Mouse (Mus musculus): ENCODE data around the gene Tm4sf5. TPM values are rescaled to one million over a fixed set of nuclear protein-coding genes. Genes with fewer than 3 reads are reported as not detected.

Tm4sf5 gene
- polyA plus RNA-seq, 1 experiment from 2014 or later, result 8.2 TPM

DNA sequence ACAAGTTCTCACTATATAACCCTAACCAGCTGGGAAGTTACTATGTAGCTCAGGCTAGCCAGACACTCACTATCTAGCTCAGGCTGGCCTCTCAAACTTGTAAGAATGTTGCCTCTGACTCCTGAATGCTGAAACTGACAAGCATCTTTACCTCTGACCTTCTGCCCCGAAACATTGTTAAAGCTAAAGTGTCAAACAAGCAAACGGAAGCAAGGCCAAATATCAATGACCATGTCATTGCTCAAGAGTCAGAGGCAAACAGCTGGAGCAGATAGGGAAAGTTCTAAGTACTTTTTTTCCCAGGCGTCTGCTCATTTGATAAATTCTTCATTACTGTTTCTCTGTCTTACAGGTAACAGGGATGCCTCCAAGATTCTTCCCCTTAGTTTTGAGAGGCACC, 3.0 kb upstream of the Tm4sf5 start:
- Histone ChIP-seq H3K36me3 (ENCODE audit: control insufficient read depth, insufficient read depth, low read length) (no peaks in the 10 kb centered on the region), H3K9me3 (replicated peaks; ENCODE audit: control insufficient read depth, low read length) (no peaks in the 10 kb centered on the region), H3K27ac (ENCODE audit: low read depth, low read length) (no peak overlapping the region), H3K4me1 (ENCODE audit: control insufficient read depth, insufficient read depth, low read length) (no peaks in the 10 kb centered on the region), H3K27me3 (ENCODE audit: control insufficient read depth, insufficient read depth, low read length) (no peaks in the 10 kb centered on the region), H3K9ac (ENCODE audit: low read depth, low read length) (no peak overlapping the region), H3K4me3 (ENCODE audit: low read depth, low read length) (no peak overlapping the region), H3K4me2 (no peak overlapping the region)
- no peak for ATAC-seq (replicated peaks; ENCODE audit: insufficient number of reproducible peaks, low FRiP score, low TSS enrichment)
- whole genome bisulfite sequencing (ENCODE audit: insufficient replicate concordance), result 55% methylated on average over 3 of the region's 3 CpGs

DNA sequence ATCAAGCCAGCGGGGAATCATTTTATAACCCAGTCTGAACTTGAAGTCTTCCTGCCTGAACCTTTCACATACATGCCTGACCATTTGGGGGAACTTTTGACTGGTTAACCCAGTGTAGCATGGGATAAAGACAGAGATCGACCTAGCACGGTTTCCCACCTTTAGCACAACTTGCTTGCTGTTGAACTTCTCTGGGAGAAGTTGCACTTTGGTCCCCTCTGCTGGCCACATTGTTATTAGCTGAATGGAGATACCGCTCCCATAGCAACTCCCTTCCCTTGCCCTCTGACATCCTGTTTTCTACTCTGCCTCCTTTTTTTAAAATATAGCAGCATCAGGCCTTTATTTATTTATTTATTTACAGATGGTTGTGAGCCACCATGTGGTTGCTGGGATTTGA, 1.3 kb downstream of the Tm4sf5 start:
- Histone ChIP-seq H3K4me1 (ENCODE audit: control insufficient read depth, insufficient read depth, low read length) (no peaks in the 10 kb centered on the region; the same call in 1 of the 2 replicates), H3K36me3 (ENCODE audit: control insufficient read depth, insufficient read depth, low read length) (no peaks in the 10 kb centered on the region), H3K4me2 (no peak overlapping the region), H3K4me3 (ENCODE audit: low read depth, low read length) (no peak overlapping the region), H3K9ac (ENCODE audit: low read depth, low read length) (no peak overlapping the region), H3K9me3 (replicated peaks; ENCODE audit: control insufficient read depth, low read length) (no peaks in the 10 kb centered on the region), H3K27me3 (ENCODE audit: control insufficient read depth, insufficient read depth, low read length) (peaks cover 10% of the 10 kb centered on the region), H3K27ac (ENCODE audit: low read depth, low read length) (no peak overlapping the region)
- WGBS (ENCODE audit: insufficient replicate concordance), result 18% methylated on average over 4 of the region's 4 CpGs
- ATAC-seq (replicated peaks; ENCODE audit: insufficient number of reproducible peaks, low FRiP score, low TSS enrichment), result no peak

DNA sequence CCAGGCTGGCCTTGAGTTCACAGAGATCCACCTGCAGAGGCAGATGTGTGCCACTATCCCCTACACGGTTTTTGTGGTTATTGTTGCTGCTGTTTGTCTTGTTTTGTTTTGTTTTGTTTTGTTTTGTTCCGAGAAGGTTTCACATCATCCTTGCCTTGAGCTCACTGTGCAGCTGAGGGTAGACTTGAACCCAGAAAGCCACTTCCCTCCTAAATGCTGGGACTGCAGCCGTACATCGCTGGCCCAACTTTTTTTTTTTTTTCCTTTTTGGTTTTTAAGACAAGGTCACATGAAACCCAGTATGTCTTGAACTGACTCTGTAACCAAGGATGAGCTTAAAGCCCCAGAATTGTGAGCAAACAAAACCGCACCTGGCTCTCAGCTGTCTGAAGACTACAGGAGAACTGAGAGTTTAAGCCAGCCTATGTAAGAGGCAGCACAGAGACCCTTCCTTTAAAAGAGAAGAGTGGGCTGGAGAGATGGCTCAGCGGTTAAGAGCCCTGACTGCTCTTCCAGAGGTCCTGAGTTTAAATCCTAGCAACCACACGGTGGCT, 2.0 kb downstream of the Tm4sf5 start:
- Histone ChIP-seq H3K4me2 (no peak overlapping the region), H3K9me3 (replicated peaks; ENCODE audit: control insufficient read depth, low read length) (no peaks in the 10 kb centered on the region), H3K27me3 (ENCODE audit: control insufficient read depth, insufficient read depth, low read length) (peaks cover 10% of the 10 kb centered on the region), H3K9ac (ENCODE audit: low read depth, low read length) (no peak overlapping the region), H3K27ac (ENCODE audit: low read depth, low read length) (no peak overlapping the region), H3K4me3 (ENCODE audit: low read depth, low read length) (no peak overlapping the region), H3K36me3 (ENCODE audit: control insufficient read depth, insufficient read depth, low read length) (no peaks in the 10 kb centered on the region), H3K4me1 (ENCODE audit: control insufficient read depth, insufficient read depth, low read length) (no peaks in the 10 kb centered on the region; the same call in 1 of the 2 replicates)
- WGBS (ENCODE audit: insufficient replicate concordance), result 70% methylated on average over 7 of the region's 7 CpGs
- ATAC-seq (replicated peaks; ENCODE audit: insufficient number of reproducible peaks, low FRiP score, low TSS enrichment), result no peak

DNA sequence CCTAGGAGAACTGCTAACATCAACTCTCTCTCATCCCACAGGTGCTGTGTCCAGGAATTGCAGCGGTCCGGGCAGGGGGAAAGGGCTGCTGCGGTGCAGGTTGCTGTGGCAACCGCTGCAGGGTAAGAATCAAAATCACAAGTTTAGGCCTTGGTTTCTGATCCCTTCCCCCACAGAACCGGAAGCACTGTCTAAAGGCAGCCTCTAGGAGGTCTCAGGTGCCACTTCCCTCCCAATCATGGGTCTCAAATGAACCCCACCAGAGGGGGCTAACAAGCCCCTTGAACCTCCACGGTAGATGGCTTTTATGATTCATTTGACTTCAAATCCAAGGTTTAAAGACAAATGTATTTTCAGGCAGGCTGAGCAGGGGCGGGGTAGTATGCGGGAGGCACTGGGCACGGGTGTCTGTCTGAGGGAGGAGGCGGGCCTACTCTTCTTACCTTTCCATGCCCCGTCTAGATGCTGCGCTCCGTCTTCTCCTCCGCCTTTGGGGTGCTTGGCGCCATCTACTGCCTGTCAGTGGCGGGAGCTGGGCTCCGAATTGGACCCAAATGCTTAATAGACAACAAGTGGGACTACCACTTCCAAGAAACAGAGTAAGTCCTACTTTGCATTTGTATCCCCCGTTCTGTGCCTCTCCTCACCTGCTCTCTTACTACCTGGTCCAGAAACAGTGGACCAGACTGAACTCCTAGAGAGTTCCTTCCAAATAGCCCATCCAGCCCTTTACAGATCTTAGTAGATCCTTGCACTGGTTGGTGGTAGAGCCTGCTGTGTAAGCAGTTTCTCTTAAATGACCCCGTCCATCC, 4.9 kb downstream of the Tm4sf5 start:
- Histone ChIP-seq H3K36me3 (ENCODE audit: control insufficient read depth, insufficient read depth, low read length) (no peaks in the 10 kb centered on the region), H3K27ac (ENCODE audit: low read depth, low read length) (no peak overlapping the region), H3K4me1 (ENCODE audit: control insufficient read depth, insufficient read depth, low read length) (no peaks in the 10 kb centered on the region; the same call in 1 of the 2 replicates), H3K27me3 (ENCODE audit: control insufficient read depth, insufficient read depth, low read length) (peaks cover 10% of the 10 kb centered on the region), H3K4me2 (peak overlapping the region; percentile 49), H3K9ac (ENCODE audit: low read depth, low read length) (no peak overlapping the region), H3K9me3 (replicated peaks; ENCODE audit: control insufficient read depth, low read length) (no peaks in the 10 kb centered on the region), H3K4me3 (ENCODE audit: low read depth, low read length) (no peak overlapping the region)
- WGBS (ENCODE audit: insufficient replicate concordance), result 11% methylated on average over 19 of the region's 19 CpGs
- ATAC-seq (replicated peaks; ENCODE audit: insufficient number of reproducible peaks, low FRiP score, low TSS enrichment), result no peak

DNA sequence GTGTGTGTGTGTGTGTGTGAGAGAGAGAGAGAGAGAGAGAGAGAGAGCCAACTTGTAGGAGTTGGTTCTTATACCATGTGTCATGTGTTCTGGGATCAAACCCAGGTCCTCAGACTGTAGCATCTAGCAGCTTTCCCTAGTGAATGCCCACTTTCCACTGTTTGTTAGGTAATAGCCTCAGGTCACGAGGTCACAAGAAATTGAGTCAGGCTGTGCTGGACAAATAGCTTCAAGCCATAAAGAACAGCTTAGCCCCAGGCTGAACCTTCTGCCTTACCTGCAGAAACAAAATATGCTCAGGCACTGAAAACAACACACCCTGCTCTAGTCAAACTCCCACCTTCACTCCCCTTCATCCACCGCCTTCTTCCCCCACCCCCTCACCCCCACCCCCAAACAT, 6.2 kb downstream of the Tm4sf5 start:
- Histone ChIP-seq H3K27me3 (ENCODE audit: control insufficient read depth, insufficient read depth, low read length) (peaks cover 10% of the 10 kb centered on the region), H3K4me1 (ENCODE audit: control insufficient read depth, insufficient read depth, low read length) (no peaks in the 10 kb centered on the region; the same call in 1 of the 2 replicates), H3K4me2 (no peak overlapping the region), H3K36me3 (ENCODE audit: control insufficient read depth, insufficient read depth, low read length) (no peaks in the 10 kb centered on the region), H3K4me3 (ENCODE audit: low read depth, low read length) (no peak overlapping the region), H3K9me3 (replicated peaks; ENCODE audit: control insufficient read depth, low read length) (no peaks in the 10 kb centered on the region), H3K27ac (ENCODE audit: low read depth, low read length) (no peak overlapping the region), H3K9ac (ENCODE audit: low read depth, low read length) (no peak overlapping the region)
- 71% methylated on average over 2 of the region's 2 CpGs for WGBS (ENCODE audit: insufficient replicate concordance)
- ATAC-seq (replicated peaks; ENCODE audit: insufficient number of reproducible peaks, low FRiP score, low TSS enrichment), result no peak

DNA sequence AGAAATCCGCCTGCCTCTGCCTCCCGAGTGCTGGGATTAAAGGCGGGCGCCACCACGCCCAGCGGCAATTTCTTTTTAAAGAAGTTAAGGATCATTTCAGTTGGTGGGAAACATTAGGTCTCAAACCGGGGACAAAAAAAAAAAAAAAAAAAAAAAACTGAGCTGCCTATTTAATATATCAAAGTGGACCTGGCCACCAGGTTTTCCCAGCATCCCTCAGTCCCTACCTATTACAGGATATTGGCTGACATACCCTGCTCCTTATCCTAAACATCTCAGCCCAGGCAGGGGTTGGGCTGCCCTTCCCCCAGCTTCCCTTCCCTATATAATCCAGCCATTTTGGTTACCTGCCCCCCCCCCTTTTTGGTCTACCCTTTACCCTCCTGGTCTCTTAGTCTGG, 6.8 kb downstream of the Tm4sf5 start:
- Histone ChIP-seq H3K9ac (ENCODE audit: low read depth, low read length) (no peak overlapping the region), H3K36me3 (ENCODE audit: control insufficient read depth, insufficient read depth, low read length) (no peaks in the 10 kb centered on the region), H3K9me3 (replicated peaks; ENCODE audit: control insufficient read depth, low read length) (no peaks in the 10 kb centered on the region), H3K4me2 (no peak overlapping the region), H3K27ac (ENCODE audit: low read depth, low read length) (no peak overlapping the region), H3K27me3 (ENCODE audit: control insufficient read depth, insufficient read depth, low read length) (peaks cover 10% of the 10 kb centered on the region), H3K4me3 (ENCODE audit: low read depth, low read length) (no peak overlapping the region), H3K4me1 (ENCODE audit: control insufficient read depth, insufficient read depth, low read length) (no peaks in the 10 kb centered on the region; the same call in 1 of the 2 replicates)
- 83% methylated on average over 7 of the region's 7 CpGs for WGBS (ENCODE audit: insufficient replicate concordance)
- ATAC-seq (replicated peaks; ENCODE audit: insufficient number of reproducible peaks, low FRiP score, low TSS enrichment), result no peak

DNA sequence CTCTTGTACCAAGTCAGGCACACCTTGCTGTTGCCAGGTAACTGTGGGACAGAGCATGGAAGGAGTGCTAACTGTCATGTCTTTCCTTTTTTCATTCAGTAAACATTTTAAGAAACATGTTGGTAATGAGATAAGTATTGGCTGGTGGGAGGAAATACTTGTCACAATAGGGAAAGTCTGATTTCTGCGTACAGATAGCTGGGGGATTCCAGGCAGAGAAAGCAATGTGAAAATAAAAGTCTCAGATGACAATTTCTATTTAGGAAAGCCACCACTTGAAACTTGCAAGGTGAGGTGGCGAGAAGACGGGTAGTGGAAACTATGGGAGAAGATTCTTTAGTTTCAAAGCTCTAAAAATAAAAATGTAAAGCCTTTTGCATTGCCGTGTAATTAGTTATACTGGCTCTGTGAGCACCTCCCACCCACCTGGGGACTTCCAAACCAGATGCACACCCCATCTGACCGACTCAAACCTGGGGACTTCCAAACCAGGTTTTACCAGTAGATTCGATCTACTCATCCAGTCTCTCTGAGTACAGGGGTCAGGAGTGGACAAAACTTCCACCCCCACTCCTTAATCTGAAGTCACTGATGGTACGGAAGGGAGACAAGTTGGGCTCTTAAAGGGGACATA, 7.8 kb downstream of the Tm4sf5 start:
- WGBS (ENCODE audit: insufficient replicate concordance), result 68% methylated on average over 7 of the region's 7 CpGs
- peaks cover 10% of the 10 kb centered on the region for H3K27me3 ChIP-seq (ENCODE audit: control insufficient read depth, insufficient read depth, low read length)
- no peak overlapping the region for H3K4me3 ChIP-seq (ENCODE audit: low read depth, low read length)
- no peaks in the 10 kb centered on the region; the same call in 1 of the 2 replicates for H3K4me1 ChIP-seq (ENCODE audit: control insufficient read depth, insufficient read depth, low read length)
- no peak for ATAC-seq (replicated peaks; ENCODE audit: insufficient number of reproducible peaks, low FRiP score, low TSS enrichment)
- no peaks in the 10 kb centered on the region for H3K36me3 ChIP-seq (ENCODE audit: control insufficient read depth, insufficient read depth, low read length)
- H3K9me3 ChIP-seq (replicated peaks; ENCODE audit: control insufficient read depth, low read length), result no peaks in the 10 kb centered on the region
- H3K4me2 ChIP-seq, result no peak overlapping the region
- no peak overlapping the region for H3K9ac ChIP-seq (ENCODE audit: low read depth, low read length)
- H3K27ac ChIP-seq (ENCODE audit: low read depth, low read length), result no peak overlapping the region

DNA sequence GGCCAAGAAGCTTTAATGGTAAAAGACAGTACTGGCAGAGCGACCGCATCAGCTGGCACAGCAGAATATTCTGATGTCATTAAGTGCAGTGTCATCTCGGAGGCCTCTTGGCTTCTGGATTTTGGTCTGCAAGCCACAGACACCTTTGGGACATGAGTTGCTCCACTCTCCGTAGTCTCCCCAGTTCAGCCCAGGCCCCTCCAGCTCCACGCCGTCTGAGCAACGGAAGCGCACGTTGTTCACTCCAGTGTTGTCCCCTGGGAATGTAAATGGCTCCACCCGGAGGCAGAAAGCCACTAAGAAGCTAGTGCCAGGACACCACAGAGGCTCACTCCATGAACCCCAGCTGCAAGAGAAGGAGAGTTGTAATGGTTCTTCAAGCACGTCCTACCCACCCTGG, 8.5 kb downstream of the Tm4sf5 start:
- Histone ChIP-seq H3K4me1 (ENCODE audit: control insufficient read depth, insufficient read depth, low read length) (no peaks in the 10 kb centered on the region; the same call in 1 of the 2 replicates), H3K4me3 (ENCODE audit: low read depth, low read length) (no peak overlapping the region), H3K9ac (ENCODE audit: low read depth, low read length) (no peak overlapping the region), H3K27me3 (ENCODE audit: control insufficient read depth, insufficient read depth, low read length) (peaks cover 10% of the 10 kb centered on the region), H3K4me2 (no peak overlapping the region), H3K36me3 (ENCODE audit: control insufficient read depth, insufficient read depth, low read length) (no peaks in the 10 kb centered on the region), H3K27ac (ENCODE audit: low read depth, low read length) (no peak overlapping the region), H3K9me3 (replicated peaks; ENCODE audit: control insufficient read depth, low read length) (no peaks in the 10 kb centered on the region)
- WGBS (ENCODE audit: insufficient replicate concordance), result 59% methylated on average over 11 of the region's 11 CpGs
- ATAC-seq (replicated peaks; ENCODE audit: insufficient number of reproducible peaks, low FRiP score, low TSS enrichment), result no peak
